Mouse (Mus musculus) gastrocnemius, adult 2 months (tissue): ENCODE data around the gene Cdkn2d. TPM values are rescaled to one million over a fixed set of nuclear protein-coding genes. Genes with fewer than 3 reads are reported as not detected.
"Not testable (repeated sequence)": the region's sequence is repeated elsewhere in the genome, so short reads cannot be mapped to it uniquely, and the experiment has no call there.

Source experiments
- DNase-seq: peaks from one replicate; pipeline ENCODE4 v3.0.0; 2022
- H3K27ac ChIP-seq: fragments of 200-600 bp; 2 replicates; pipeline ENCODE4 v1.8.1; 2022; ENCODE audit warnings: mild to moderate bottlenecking
- H3K4me3 ChIP-seq: fragments of 200-600 bp; 2 replicates; pipeline ENCODE4 v1.8.1; 2022; ENCODE audit warnings: mild to moderate bottlenecking, moderate library complexity
- CTCF ChIP-seq: fragments of 200-600 bp; IDR thresholded peaks from 2 replicates; pipeline ENCODE4 v1.8.1; 2022; ENCODE audit warnings: antibody characterized with exemption, mild to moderate bottlenecking, moderate library complexity
- intact Hi-C: fragments of 180-260 bp; cut with DNase I; formaldehyde crosslinking; loops from one replicate; pipeline ENCODE4 v1.15.1; 2025
- total RNA-seq, 2 experiments: library from RNA; stranded (reverse); gene quantifications; 2 replicates each; pipeline ENCODE4 v1.2.3; 2021

The Cdkn2d gene
- total RNA-seq, 2 experiments from 2014 or later: 8.6 to 9.1 TPM

DNA sequence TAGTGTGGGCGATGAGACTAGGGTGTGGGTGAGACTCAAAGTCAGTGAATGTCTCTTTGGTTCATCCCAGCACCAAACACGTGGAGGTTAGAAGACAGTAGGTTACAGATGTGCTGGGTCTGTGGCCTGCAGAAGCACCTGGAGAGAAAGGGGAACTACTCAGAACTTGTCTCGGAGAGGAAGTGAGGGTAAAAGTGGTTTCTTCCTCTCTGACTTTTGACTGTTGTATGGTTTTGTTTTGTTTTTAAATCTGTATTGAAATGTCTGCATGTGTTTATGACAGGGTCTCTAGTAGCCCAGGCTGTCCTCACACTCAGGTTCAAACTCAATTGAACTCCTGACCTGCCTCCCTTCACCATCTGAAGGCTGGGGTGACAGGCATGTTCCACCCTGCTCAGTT lies 36.8 kb upstream of the Cdkn2d start:
- no peak for TF ChIP-seq CTCF
- no peak for DNase-seq
- intact Hi-C loops: no loop called here
- Histone ChIP-seq H3K4me3 (no peak overlapping the region), H3K27ac (peak overlapping the region; percentile 78)

GRCm38 (mm10) chr9:21327569-21327968 lies 36.4 kb upstream of the Cdkn2d start:
- DNase-seq: no peak
- intact Hi-C loops: no loop called here
- Histone ChIP-seq H3K4me3 (no peak overlapping the region), H3K27ac (peak overlapping the region; percentile 78)
- no peak for TF ChIP-seq CTCF

DNA sequence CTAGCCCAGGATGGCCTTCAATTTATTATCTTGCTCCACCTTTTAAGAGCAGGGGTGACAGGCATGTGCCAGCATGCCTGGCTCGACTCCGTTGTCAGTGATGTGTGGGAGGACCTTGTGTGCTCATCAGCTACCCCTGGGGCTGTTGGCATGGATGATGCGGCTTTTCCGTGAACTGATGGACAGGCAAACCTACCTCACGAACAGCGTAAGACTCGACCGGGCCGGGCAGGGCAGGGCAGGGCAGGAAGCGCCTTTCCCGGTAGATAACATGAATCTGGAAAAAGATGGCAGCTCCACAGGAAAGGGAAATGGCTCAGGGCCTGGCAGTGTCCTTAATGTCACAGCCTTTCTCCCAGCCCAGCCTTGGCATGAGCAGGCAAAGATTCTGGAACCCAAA lies 33.1 kb upstream of the Cdkn2d start:
- TF ChIP-seq CTCF: no peak
- peak overlapping the region; percentile 92 for H3K27ac ChIP-seq

GRCm38 (mm10) chr9:21322917-21323297 lies 31.7 kb upstream of the Cdkn2d start:
- H3K4me3 ChIP-seq, DNase-seq, intact Hi-C loops: not testable (repeated sequence)
- H3K27ac ChIP-seq: peak overlapping the region; percentile 92

More for the DNA sequence above, 33.1 kb upstream of the Cdkn2d start:
- intact Hi-C loops: no loop called here
- no peak for DNase-seq
- no peak overlapping the region for H3K4me3 ChIP-seq

DNA sequence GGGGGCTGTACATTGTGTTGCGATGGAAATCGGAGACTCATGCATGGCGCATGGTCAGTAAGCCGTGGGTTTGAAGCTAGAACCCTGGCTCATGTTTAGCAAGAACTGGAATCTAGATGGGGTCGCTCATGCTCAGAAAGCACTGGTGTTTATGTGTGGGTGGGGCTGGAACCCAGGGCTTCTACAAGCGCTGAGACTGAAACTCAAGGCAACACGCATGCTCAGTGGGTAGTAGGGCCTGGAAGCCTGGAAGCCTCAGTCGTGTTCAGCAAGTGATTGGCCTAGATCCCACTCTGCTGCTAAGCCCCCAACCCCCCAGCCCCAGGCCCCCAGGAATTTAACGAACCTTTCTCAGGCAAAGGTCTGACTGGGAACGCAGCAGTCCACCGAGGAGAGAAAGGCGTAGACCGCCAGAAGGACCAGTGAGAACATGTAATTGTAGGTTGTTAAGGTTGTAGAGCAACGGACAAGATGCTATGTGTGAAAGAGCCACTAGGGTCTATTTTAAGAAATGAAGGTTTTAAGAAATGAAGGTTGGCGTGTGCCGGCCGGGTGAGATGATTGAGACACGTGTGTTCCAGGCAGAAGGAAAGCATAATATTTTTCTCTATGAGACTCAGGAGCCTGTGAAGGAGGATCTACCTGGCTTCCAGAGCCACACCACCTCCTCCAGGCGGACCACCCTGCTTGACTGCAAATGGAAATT lies 31.2 kb upstream of the Cdkn2d start:
- TF ChIP-seq CTCF: no peak; the same call in 1 of the 2 replicates
- intact Hi-C loops: no loop called here
- H3K27ac ChIP-seq: peak overlapping the region; percentile 92

DNA sequence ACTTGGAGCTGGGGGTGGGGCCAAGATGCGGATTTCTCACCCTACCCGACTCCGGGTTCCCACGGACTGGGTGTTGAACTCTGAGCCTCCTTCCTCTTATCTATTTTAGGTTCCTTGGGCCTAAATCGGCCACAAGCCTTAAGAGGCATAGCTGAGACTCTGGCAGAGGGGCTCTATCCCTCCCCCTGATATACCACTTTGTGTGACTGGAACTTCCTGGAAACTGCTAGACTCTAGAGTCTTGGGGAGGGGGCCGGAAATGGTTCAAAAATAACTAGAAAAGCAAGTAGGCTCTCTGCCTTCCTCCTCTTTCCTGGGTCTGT lies 30.3 kb upstream of the Cdkn2d start:
- H3K27ac ChIP-seq: peak overlapping the region; percentile 92

More for the DNA sequence above, 31.2 kb upstream of the Cdkn2d start:
- H3K4me3 ChIP-seq: peak overlapping the region; percentile 90
- DNase-seq: no peak

DNA sequence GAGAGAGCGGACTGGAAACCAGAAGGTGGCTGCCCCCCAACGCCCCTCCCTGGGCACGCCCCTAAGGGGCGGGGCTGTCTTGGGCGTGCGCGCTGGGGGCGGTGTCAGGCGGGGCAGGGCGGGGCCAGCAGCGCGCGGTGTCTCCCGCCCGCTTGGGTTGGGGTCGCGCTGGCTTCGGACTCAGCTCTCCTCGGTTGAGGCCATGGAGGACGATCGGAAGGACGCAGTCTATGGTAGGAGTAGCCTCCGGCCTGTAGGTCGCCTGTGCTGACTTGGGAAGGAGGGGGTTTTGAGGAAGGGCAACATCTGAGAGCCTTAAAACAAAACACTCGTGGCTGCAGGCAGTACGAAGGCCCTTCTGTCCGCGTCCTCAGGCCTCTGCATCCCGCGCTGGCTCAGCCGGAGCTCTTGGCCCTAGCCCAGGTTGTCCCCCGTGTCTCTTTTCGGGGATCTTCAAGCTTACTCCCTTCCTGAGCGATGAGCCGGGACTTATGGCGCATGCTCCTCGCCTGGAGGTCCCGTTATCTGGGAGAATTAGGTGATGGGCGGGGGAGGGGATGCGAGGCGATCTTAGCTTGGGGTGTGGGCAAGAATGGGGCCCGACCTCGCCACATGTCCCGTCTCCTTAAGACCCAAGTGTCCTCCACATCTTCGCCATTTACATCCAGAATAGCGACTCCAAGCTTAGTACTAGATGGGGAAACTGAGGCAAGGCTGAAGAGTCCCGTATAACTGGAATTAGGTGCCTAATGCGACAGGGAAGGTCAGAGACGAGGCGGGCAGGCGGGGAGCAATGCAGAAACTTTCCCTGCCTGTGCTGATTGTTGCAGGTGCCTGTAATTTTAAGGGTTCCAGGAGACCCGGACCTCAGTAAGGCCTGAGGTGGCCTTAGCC lies 29.7 kb upstream of the Cdkn2d start, which contains the start of gene Slc44a2:
Gene Slc44a2, plus strand, starts transcription at position 80 of the 894 bp plus-strand sequence.
- peak within 1 kb of the TSS; percentile 90 for H3K4me3 ChIP-seq
- H3K27ac ChIP-seq: peak within 1 kb of the TSS; percentile 92
- no peak for TF ChIP-seq CTCF
- peak; percentile 92 for DNase-seq
- intact Hi-C loops: loop anchor here (2.0 kb wide), 1 partner anchor 16 kb away; no protein-coding TSS in a partner anchor

More for the DNA sequence above, 30.3 kb upstream of the Cdkn2d start:
- TF ChIP-seq CTCF: no peak
- H3K4me3 ChIP-seq: peak overlapping the region; percentile 90
- intact Hi-C loops: loop anchor here (2.0 kb wide), 1 partner anchor 15 kb away; no protein-coding TSS in a partner anchor
- DNase-seq: peak; percentile 55

- Histone ChIP-seq H3K27ac (peak overlapping the region; percentile 92), H3K4me3 (peak overlapping the region; percentile 90)
- TF ChIP-seq CTCF: peak; percentile 10; the same call in 1 of the 2 replicates
- no peak for DNase-seq
- intact Hi-C loops: loop anchor here (2.0 kb wide), 1 partner anchor 17 kb away; no protein-coding TSS in a partner anchor
Measured at GRCm38 (mm10) chr9:21320280-21320618, 29.0 kb upstream of the Cdkn2d start.

DNA sequence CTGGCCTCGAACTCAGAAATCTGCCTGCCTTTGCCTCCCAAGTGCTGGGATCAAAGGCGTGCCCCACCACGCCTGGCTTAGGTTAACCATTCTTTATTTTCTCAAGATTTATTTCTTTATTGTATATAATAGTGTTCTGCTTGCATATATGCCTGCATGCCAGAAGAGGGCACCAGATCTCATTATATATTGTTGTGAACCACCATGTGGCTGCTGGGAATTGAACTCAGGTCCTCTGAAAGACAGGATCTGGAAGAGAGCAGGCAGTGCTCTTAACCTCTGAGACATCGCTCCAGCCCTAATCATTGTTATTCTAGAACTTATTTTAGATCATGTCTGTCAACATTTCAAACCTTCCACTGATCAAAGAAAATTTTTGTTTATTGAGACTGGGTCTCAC lies 28.3 kb upstream of the Cdkn2d start:
- DNase-seq: no peak
- H3K27ac ChIP-seq: no peak overlapping the region
- H3K4me3 ChIP-seq: no peak overlapping the region
- intact Hi-C loops: no loop called here
- peak; percentile 28; the same call in 1 of the 2 replicates for TF ChIP-seq CTCF

GRCm38 (mm10) chr9:21318792-21319191 lies 27.6 kb upstream of the Cdkn2d start:
- DNase-seq: no peak
- intact Hi-C loops: no loop called here
- no peak for TF ChIP-seq CTCF
- no peak overlapping the region for H3K27ac ChIP-seq
- H3K4me3 ChIP-seq: no peak overlapping the region

GRCm38 (mm10) chr9:21316696-21317095 lies 25.5 kb upstream of the Cdkn2d start:
- DNase-seq: no peak
- Histone ChIP-seq H3K27ac (no peak overlapping the region), H3K4me3 (no peak overlapping the region)
- intact Hi-C loops: no loop called here
- no peak for TF ChIP-seq CTCF

DNA sequence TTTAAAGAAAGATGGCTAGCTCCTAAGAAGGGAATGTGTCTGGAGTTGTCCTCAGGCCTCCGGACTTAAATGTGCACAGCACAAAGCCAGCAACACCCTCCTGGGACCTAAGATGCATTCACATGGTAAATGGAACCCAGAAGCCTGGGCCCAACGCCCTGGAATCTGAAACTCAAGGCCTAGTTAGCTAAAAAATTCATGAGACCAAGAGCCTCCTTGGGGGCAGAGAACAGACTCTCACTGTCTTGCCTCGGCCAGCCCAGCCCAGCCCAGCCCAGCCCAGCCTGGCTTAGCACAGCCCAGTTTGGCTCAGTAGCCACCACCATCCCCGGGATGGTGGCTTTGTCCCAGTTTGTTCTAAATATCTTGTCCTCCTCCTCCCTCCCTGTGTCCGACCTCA lies 24.2 kb upstream of the Cdkn2d start:
- Histone ChIP-seq H3K4me3 (no peak overlapping the region), H3K27ac (peak overlapping the region; percentile 44)
- no peak for TF ChIP-seq CTCF
- DNase-seq: peak; percentile 62
- intact Hi-C loops: no loop called here
